Mouse (Mus musculus) adrenal gland, adult 10 weeks (tissue): Measurements from ENCODE around the gene Tnfsf9. TPM values are rescaled to one million over a fixed set of nuclear protein-coding genes. Genes with fewer than 3 reads are reported as not detected.

Experiments
- polyA plus RNA-seq: library from polyadenylated mRNA; stranded (reverse); fragments of 350-450 nt; fragmentation: Illumina TruSeq; extraction: RNeasy Lipid Tissue Mini Kit (QIAGEN cat#74804); gene quantifications from one replicate; pipeline ENCODE4 v1.2.3, GENCODE M21; 2014; ENCODE audit warnings: low read depth, low replicate concordance

Gene Tnfsf9
- not detected for polyA plus RNA-seq

GRCm38 (mm10) chr17:57105181-57106034, at the start of gene Tnfsf9:
TSS of gene Tnfsf9 (plus strand) at chr17:57105325.

GRCm38 (mm10) chr17:57058891-57059485, 46.1 kb upstream of the Tnfsf9 start, which contains the start of gene Crb3:
TSS of gene Crb3 (plus strand) at chr17:57059105.

DNA sequence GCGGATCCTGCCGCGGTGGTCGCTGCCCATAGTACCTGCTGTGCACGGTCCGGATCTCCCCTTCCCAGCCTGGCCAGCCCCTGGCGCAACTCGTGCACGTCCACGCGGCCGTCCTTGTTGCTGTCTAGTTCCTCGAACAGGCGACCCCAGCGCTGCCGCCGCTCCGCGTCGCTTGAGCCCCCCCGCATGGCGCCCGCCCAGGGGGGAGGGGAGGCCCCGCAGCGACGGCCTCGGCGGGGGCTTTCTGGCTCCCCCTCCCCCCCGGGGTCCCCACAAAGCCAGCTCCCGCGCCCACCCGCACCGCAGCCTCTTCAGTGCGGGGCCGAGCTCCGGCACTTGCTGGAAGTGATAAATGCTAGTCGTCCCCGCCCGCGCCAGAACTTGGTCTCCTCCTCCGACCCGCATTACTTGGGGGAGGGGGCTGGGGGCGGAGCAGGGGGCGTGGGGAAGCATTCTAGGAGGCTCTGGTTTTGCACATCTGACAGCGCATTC, 45.6 kb upstream of the Tnfsf9 start, which contains the start of gene Slc25a23:
Gene Slc25a23 (minus strand): TSS at position 378 of the 492 bp plus-strand sequence.

GRCm38 (mm10) chr17:57078336-57078735, 26.8 kb upstream of the Tnfsf9 start, which contains the start of gene Dennd1c:
TSS of gene Dennd1c (minus strand) at chr17:57078514.

DNA sequence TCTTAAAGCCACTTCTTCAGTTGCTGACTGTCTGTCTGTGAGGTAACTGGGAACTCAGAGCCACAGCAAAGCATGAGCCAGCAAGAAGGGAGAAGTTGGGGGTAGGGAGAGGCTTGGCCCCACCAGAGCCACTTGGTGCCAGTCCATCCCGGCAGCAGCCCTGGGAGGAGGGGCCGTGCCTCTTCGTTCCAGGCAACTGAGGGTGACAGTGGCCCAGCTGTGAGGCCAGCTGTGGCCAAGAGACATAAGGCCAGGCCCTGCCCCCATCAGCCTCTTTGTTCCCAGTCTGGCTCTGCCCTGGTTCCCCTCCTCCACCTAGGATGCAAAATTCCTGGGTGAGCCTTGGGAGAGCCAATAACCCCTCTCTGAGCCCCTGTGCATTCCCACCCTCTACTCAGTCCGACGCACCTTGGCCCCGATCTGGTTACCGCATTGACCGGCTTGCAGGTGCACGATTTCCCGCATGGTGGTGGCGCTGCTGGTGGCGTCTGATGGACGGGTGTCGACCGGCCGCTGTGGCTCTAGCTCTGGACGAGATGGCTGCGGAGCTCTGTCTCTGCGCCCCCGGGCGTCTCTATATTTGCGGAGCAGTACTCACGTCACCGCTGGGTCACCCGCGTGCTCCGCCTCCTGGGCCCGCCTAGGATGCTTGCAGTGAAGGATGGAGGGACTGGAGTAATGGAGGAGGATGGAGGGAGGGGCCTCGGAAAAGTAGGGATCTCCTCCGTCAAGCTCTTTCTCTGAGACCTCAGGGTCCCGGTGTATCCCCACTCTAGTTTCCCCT, 17.9 kb upstream of the Tnfsf9 start, which contains the start of gene Tubb4a:
Gene Tubb4a (minus strand): TSS at position 734 of the 784 bp plus-strand sequence.

DNA sequence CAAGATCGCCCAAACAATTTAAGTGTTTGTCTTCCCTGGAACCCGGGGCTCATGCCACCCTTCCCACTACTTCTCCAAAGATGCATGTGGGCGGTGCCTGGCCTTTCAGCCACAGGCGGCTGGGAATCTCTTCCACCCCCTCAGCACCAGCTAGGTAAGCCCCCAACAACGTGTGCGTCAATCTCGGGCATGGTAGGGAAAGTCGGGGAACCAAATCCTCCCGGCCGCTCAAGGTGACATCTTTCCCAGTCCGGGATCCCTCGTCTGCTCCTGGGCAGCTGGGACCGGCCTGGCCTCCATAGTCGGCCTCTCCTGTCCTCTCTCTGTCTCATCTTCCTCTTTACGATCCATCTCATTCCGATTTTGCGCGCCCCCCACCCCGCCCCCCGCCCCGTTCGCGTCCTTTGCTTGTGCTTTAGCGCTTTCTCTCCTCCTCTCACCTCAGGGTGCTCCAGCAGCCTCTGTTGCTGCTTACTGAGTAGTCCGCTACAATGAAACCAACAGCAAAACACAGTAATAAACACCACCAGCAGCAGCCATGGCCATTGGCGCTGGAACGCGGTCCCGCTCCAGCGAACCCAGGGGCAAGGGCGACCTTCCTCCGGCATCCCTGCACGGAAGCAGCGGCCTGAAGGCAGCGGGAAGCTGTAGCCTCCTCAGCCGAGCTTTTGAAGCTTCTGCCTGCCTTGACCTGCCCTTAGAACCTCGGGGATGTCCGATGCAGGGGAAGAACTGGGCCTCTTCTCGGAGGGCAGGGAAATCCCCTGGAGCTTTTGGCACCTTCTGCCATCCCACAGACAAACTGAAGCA, 44.1 kb downstream of the Tnfsf9 start, which contains the start of gene Cd70:
Gene Cd70 (minus strand): TSS at position 784 of the 810 bp plus-strand sequence.

Other genes starting within 250 kb of the Tnfsf9 start
- gene Acsbg2, start 230.9 kb upstream of the Tnfsf9 start, polyA plus RNA-seq, result not detected
- not detected for gene 1700061G19Rik, start 229.8 kb upstream of the Tnfsf9 start, polyA plus RNA-seq
- 0.99 TPM for gene Mllt1, start 169.9 kb upstream of the Tnfsf9 start, polyA plus RNA-seq
- gene Acer1, start 123.2 kb upstream of the Tnfsf9 start, polyA plus RNA-seq, result not detected
- gene Clpp, start 115.0 kb upstream of the Tnfsf9 start, polyA plus RNA-seq, result 4.8 TPM
- 2.6 TPM for gene Alkbh7, start 108.0 kb upstream of the Tnfsf9 start, polyA plus RNA-seq
- gene Pspn, start 105.3 kb upstream of the Tnfsf9 start, polyA plus RNA-seq, result not detected
- gene Gtf2f1, start 94.0 kb upstream of the Tnfsf9 start, polyA plus RNA-seq, result 4.7 TPM
- gene Gm17949, start 93.9 kb upstream of the Tnfsf9 start, polyA plus RNA-seq, result not detected
- gene Khsrp, start 73.8 kb upstream of the Tnfsf9 start, polyA plus RNA-seq, result 10.8 TPM
- gene Slc25a41, start 63.7 kb upstream of the Tnfsf9 start, polyA plus RNA-seq, result not detected
- not detected for gene Crb3, start 46.2 kb upstream of the Tnfsf9 start, polyA plus RNA-seq
- gene Slc25a23, start 45.5 kb upstream of the Tnfsf9 start, polyA plus RNA-seq, result 18.0 TPM
- 0.29 TPM for gene Dennd1c, start 26.8 kb upstream of the Tnfsf9 start, polyA plus RNA-seq
- gene Tubb4a, start 17.5 kb upstream of the Tnfsf9 start, polyA plus RNA-seq, result 0.41 TPM
- not detected for gene Cd70, start 44.5 kb downstream of the Tnfsf9 start, polyA plus RNA-seq
- not detected for gene Tnfsf14, start 88.9 kb downstream of the Tnfsf9 start, polyA plus RNA-seq
- gene C3, start 122.8 kb downstream of the Tnfsf9 start, polyA plus RNA-seq, result 472 TPM
- 5.9 TPM for gene Gpr108, start 143.1 kb downstream of the Tnfsf9 start, polyA plus RNA-seq
- gene Trip10, start 144.1 kb downstream of the Tnfsf9 start, polyA plus RNA-seq, result 2.3 TPM
- gene Vav1, start 173.8 kb downstream of the Tnfsf9 start, polyA plus RNA-seq, result 0.35 TPM